In genomic region chr6:101411701-101412100, GRCm38 (mm10) we compare ENCODE assay signal across 11 mouse cellular contexts.
"Had no signal": no experiment of that assay in that cellular context is flagged by ENCODE, and none has a peak within 500 bp of the region (broad histone marks: within the 10 kb centered on the region; RNA-seq: fewer than 3 reads in every experiment).

No protein-coding gene starts in this region.

- H3K4me2 ChIP-seq: limb, embryonic 13.5 days had no signal

- H3K4me1 ChIP-seq: limb, embryonic 13.5 days had no signal

- H3K27ac ChIP-seq: kidney, postnatal 0 days; limb, embryonic 13.5 days; liver, embryonic 14.5 days had no signal

- H3K9me3 ChIP-seq: limb, embryonic 13.5 days had no signal

- H3K36me3 ChIP-seq: limb, embryonic 13.5 days had no signal

- H3K9ac ChIP-seq: limb, embryonic 13.5 days; liver, embryonic 14.5 days had no signal

- ATAC-seq: midbrain, embryonic 16.5 days had no signal

- DNase-seq: kidney, adult 11 months; kidney, adult 9 months; kidney, postnatal 36 days; left cerebral cortex, postnatal 4 days; lung, adult 18-20 months; right cerebral cortex, postnatal 14 days; thymus, postnatal 4 days had no signal

- H3K4me3 ChIP-seq: limb, embryonic 13.5 days had no signal
